Mouse (Mus musculus) liver, embryonic 14.5 days (tissue): ENCODE measurements around the gene Fads1.

ENCODE experiments used
- CTCF ChIP-seq: IDR thresholded peaks from 2 replicates; pipeline ENCODE4 v1.5.1; 2016; ENCODE audit warnings: antibody characterized with exemption, low read depth, control low read depth
- EP300 ChIP-seq: IDR thresholded peaks from 2 replicates; pipeline ENCODE4 v1.6.1; 2016; ENCODE audit warnings: antibody characterized with exemption, low read depth

DNA sequence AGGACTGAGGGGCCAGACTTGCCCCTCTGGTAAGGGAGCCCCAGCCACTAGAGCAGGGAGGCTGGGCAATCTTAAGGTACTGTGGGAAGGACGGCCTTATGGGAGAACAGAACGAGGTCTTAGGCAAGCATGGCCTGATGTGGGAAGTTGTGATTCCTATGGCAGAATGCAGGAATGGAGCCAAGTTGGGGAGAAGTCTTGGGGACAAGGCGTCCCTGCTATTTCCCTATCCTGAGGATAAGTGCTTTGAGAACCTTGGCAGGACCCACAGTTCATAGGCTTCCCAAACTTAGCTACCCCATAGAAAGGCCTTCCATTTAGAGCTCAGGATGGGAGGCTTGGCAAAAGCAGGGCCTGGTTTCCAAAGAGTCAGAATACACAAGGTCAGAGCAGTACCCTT, 26.2 kb downstream of the Fads1 start:
- TF ChIP-seq CTCF (no peak), EP300 (no peak)
